Mouse (Mus musculus) liver, adult 2 months (tissue): ENCODE results near the gene Fam13a.

Experiments used
- CTCF ChIP-seq: fragments of 200-500 bp; IDR thresholded peaks from 2 replicates; pipeline ENCODE4 v1.5.1; 2011; ENCODE audit warnings: low read depth, low read length, control low read depth
- POLR2A ChIP-seq: fragments of 200-500 bp; IDR thresholded peaks from 2 replicates; pipeline ENCODE4 v1.6.1; 2011; ENCODE audit warnings: low read length, control low read depth; ENCODE audit not compliant: insufficient read depth; ENCODE audit errors: extremely low read depth

DNA sequence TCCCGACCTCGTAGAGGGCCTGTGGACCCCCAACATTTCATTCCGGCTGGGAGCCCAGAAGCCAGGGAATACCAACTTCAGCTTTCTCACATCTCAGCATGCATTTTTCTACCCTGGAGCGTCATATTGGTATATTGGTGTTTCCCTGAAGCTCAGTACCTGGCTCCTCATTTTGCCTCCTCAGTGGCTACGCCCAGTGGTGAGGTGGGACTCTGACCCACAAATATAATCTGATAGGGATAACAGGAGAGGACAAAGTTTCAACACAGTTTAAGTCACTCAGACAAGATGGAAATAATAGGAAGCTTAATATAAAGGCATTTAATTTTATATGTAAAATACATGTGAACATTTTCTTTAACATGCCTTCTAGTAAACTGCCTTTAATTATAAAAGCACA is 19.7 kb downstream of the Fam13a start:
- TF ChIP-seq CTCF = no peak
- no peak for TF ChIP-seq POLR2A
